Mouse (Mus musculus) ES-E14 (cell line): ENCODE measurements around the gene Trim7. TPM values are rescaled to one million over a fixed set of nuclear protein-coding genes. Genes with fewer than 3 reads are reported as not detected.
"Not testable (repeated sequence)": the region's sequence is repeated elsewhere in the genome, so short reads cannot be mapped to it uniquely, and the experiment has no call there.

ENCODE experiments used
- DNase-seq: peaks from one replicate; pipeline ENCODE4 v3.0.0-alpha.2; 2013; ENCODE audit warnings: low read depth, low spot score
- H3K27ac ChIP-seq: 2 replicates; pipeline ENCODE4 v1.5.1; 2012; ENCODE audit warnings: low read depth, mild to moderate bottlenecking, low read length, moderate library complexity, mixed read lengths; ENCODE audit not compliant: poor library complexity, insufficient read depth, severe bottlenecking
- H3K36me3 ChIP-seq: 2 replicates; pipeline ENCODE4 v1.6.1; 2012; ENCODE audit warnings: mild to moderate bottlenecking, low read length, moderate library complexity, mixed read lengths; ENCODE audit not compliant: control insufficient read depth, poor library complexity, insufficient read depth, severe bottlenecking
- H3K4me1 ChIP-seq, 2 experiments: fragments of 150-350 bp in 1 of 2; sonication (generic) in 1 of 2; 2 replicates each; pipeline ENCODE4 v1.6.1; 2012; ENCODE audit warnings: low read length in 2 of 2, mild to moderate bottlenecking in 1 of 2, mixed read lengths in 1 of 2; ENCODE audit not compliant: control insufficient read depth in 2 of 2, insufficient read depth in 2 of 2, poor library complexity in 1 of 2
- H3K4me3 ChIP-seq, 2 experiments: fragments of 150-350 bp in 1 of 2; sonication (generic) in 1 of 2; 2 replicates each; pipeline ENCODE4 v1.5.1; 2012; ENCODE audit warnings: low read length in 2 of 2, low read depth in 1 of 2, mild to moderate bottlenecking in 1 of 2, mixed read lengths in 1 of 2; ENCODE audit not compliant: insufficient read depth in 1 of 2, poor library complexity in 1 of 2, severe bottlenecking in 1 of 2
- H3K9ac ChIP-seq: 2 replicates; pipeline ENCODE4 v1.6.1; 2012; ENCODE audit warnings: low read depth, mild to moderate bottlenecking, low read length, mixed read lengths; ENCODE audit not compliant: poor library complexity, insufficient read depth, severe bottlenecking
- H3K9me3 ChIP-seq: fragments of 150-350 bp; sonication (generic); 2 replicates; pipeline ENCODE4 v1.6.1; 2012; ENCODE audit warnings: low read depth, mild to moderate bottlenecking, low read length; ENCODE audit not compliant: control insufficient read depth, insufficient read depth
- CHD2 ChIP-seq: IDR thresholded peaks from 2 replicates; pipeline ENCODE4 v1.6.1; 2014; ENCODE audit warnings: mild to moderate bottlenecking, low read depth, low read length, inconsistent platforms
- HCFC1 ChIP-seq: IDR thresholded peaks from 2 replicates; pipeline ENCODE4 v1.6.1; 2012; ENCODE audit warnings: low read length, inconsistent platforms, borderline replicate concordance; ENCODE audit not compliant: insufficient read depth
- MAFK ChIP-seq: IDR thresholded peaks from 2 replicates; pipeline ENCODE4 v1.6.1; 2014; ENCODE audit warnings: mild to moderate bottlenecking, low read depth, low read length, inconsistent platforms; ENCODE audit not compliant: insufficient read depth
- ZC3H11A ChIP-seq: IDR thresholded peaks from 2 replicates; pipeline ENCODE4 v1.6.1; 2012; ENCODE audit warnings: low read depth, mild to moderate bottlenecking, inconsistent platforms, low read length, borderline replicate concordance
- ZNF384 ChIP-seq: IDR thresholded peaks from 2 replicates; pipeline ENCODE4 v1.6.1; 2012; ENCODE audit warnings: low read depth, low read length, inconsistent platforms
- in situ Hi-C, 2 experiments: fragments of 600-800 bp; cut with MboI; formaldehyde crosslinking; loops; one replicate each; pipeline ENCODE4 v1.15.1; 2025; ENCODE audit warnings: low sequenced_read_pairs in 2 of 2, inconsistent platforms in 1 of 2; ENCODE audit not compliant: unreplicated experiment in 2 of 2
- total RNA-seq: library from RNA; depleted of rRNA; stranded (reverse); fragments of 300-350 nt; gene quantifications from 2 replicates; pipeline ENCODE4 v1.2.3, GENCODE M21; 2012

Trim7 gene
- total RNA-seq, 1 experiment: 6.1 TPM

DNA sequence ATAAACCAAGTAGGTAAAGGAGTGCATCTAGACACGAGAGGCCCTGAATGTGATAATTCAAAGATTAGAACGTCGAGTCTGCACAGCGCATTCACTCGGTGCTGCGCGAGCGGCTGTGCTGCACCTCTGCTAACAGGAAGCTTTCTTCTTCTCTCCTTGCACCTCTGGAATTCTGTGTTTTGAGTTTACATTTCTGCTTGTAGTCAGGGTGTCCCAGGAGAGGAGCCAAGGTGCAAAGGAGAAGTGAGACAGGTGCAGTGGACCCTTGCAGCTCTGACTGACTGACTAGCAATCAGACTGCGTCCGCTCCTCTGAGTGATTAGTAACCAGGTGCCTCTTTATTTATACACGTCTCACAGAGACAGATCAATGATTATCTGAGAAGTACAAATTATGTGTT, 17.3 kb downstream of the Trim7 start:
- H3K27ac ChIP-seq: no peak overlapping the region
- in situ Hi-C loops: no loop called here
- no peaks in the 10 kb centered on the region for H3K9me3 ChIP-seq
- no peak overlapping the region for H3K4me3 ChIP-seq
- H3K4me1 ChIP-seq: peaks cover 0 to 6% of the 10 kb centered on the region in 2 experiments; a peak in 2 of 4 replicates
- H3K36me3 ChIP-seq: no peaks in the 10 kb centered on the region
- no peak for DNase-seq
- H3K9ac ChIP-seq: no peak overlapping the region
- TF ChIP-seq MAFK (no peak), HCFC1 (no peak), ZC3H11A (no peak), ZNF384 (no peak), CHD2 (no peak)

GRCm38 (mm10) chr11:48844309-48844708, 18.4 kb downstream of the Trim7 start:
- in situ Hi-C loops: no loop called here

DNA sequence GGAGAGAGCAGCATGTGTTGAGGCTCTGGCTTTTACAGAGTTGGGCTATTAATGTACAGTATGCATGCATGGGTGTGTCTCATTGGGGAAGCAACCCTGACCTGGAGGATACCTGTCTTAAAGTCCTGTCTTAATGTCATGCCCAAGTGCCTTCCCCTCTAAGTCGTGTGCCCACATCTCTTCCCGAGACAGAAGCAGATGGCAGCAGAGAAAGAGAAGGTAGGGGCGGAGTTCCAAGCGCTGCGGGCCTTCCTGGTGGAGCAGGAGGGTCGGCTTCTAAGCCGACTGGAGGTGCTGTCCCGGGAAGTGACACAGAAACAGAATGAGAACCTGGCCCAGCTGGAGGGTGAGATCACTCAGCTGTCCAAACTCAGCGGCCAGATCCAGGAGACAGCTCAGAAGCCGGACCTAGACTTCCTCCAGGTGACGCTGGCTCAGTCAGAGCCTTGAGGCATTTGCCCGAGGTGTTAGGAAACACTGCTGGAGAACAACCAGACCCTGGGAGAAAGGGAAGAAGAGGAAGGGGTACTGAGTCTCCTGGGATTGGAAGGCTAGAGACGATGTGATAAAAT, 19.4 kb downstream of the Trim7 start:
- DNase-seq: no peak
- H3K9me3 ChIP-seq: no peaks in the 10 kb centered on the region
- H3K4me1 ChIP-seq: peaks cover 0 to 8% of the 10 kb centered on the region in 2 experiments; a peak in 1 of 4 replicates
- in situ Hi-C loops: no loop called here
- no peak overlapping the region for H3K4me3 ChIP-seq
- H3K9ac ChIP-seq: no peak overlapping the region
- no peak overlapping the region for H3K27ac ChIP-seq
- no peak for TF ChIP-seq MAFK
- no peak for TF ChIP-seq ZNF384
- TF ChIP-seq HCFC1: no peak
- TF ChIP-seq ZC3H11A: no peak
- no peak for TF ChIP-seq CHD2
- H3K36me3 ChIP-seq: no peaks in the 10 kb centered on the region

More at GRCm38 (mm10) chr11:48844309-48844708, 18.4 kb downstream of the Trim7 start:
- Histone ChIP-seq H3K9me3 (no peaks in the 10 kb centered on the region), H3K4me1 (peaks cover 0 to 2% of the 10 kb centered on the region in 2 experiments; a peak in 1 of 4 replicates), H3K9ac (no peak overlapping the region), H3K27ac (no peak overlapping the region), H3K36me3 (no peaks in the 10 kb centered on the region), H3K4me3 (no peak overlapping the region)
- DNase-seq: no peak
- TF ChIP-seq HCFC1 (no peak), MAFK (no peak), ZC3H11A (no peak), ZNF384 (no peak), CHD2 (no peak)

- H3K36me3 ChIP-seq, H3K9me3 ChIP-seq, H3K27ac ChIP-seq, H3K4me1 ChIP-seq, H3K9ac ChIP-seq, DNase-seq, H3K4me3 ChIP-seq, in situ Hi-C loops: not testable (repeated sequence)
Observed at GRCm38 (mm10) chr11:48846362-48846761, 20.4 kb downstream of the Trim7 start.

DNA sequence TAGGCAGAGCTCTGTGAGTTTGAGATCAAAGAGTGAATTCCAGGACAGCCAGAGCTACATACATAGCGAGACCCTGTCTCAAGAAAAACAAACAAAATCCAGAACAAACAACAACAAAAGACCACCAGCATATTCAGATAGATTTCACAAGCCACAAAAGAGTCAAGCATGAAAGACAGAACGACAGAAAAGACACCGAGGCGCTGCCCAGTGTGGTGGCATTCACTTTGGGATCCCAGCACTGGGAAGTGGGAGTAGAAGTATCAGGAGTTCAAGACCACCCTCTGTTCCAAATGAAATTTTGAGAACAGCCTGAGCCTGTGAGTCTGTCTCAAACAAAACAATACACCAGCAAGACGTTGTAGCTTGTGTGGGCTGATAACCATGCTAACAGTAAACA, 20.9 kb downstream of the Trim7 start:
- H3K27ac ChIP-seq: no peak overlapping the region
- TF ChIP-seq ZC3H11A (no peak), CHD2 (no peak), ZNF384 (no peak), HCFC1 (no peak), MAFK (no peak)
- no peak for DNase-seq

More for the DNA sequence above, 20.9 kb downstream of the Trim7 start:
- H3K4me3 ChIP-seq: no peak overlapping the region
- H3K9ac ChIP-seq: no peak overlapping the region
- in situ Hi-C loops: no loop called here
- no peaks in the 10 kb centered on the region for H3K9me3 ChIP-seq
- no peaks in the 10 kb centered on the region for H3K36me3 ChIP-seq
- peaks cover 0 to 8% of the 10 kb centered on the region in 2 experiments; a peak in 1 of 4 replicates for H3K4me1 ChIP-seq
